Mouse (Mus musculus) thymus, adult 2 months (tissue): ENCODE data around the gene Mettl24. TPM values are rescaled to one million over a fixed set of nuclear protein-coding genes. Genes with fewer than 3 reads are reported as not detected.

ENCODE experiments used
- DNase-seq: peaks from one replicate; pipeline ENCODE4 v3.0.0; 2021
- H3K27ac ChIP-seq: fragments of 200-500 bp; 2 replicates; pipeline ENCODE4 v1.5.1; 2012; ENCODE audit warnings: low read length, control low read depth; ENCODE audit not compliant: control insufficient read depth, insufficient read depth
- H3K27me3 ChIP-seq: fragments of 200-500 bp; 2 replicates; pipeline ENCODE4 v1.6.1; 2012; ENCODE audit warnings: mild to moderate bottlenecking, low read length, moderate library complexity, mixed read lengths; ENCODE audit not compliant: control insufficient read depth, insufficient read depth
- H3K36me3 ChIP-seq: fragments of 200-500 bp; 2 replicates; pipeline ENCODE4 v1.6.1; 2012; ENCODE audit warnings: mild to moderate bottlenecking, low read length, moderate library complexity; ENCODE audit not compliant: control insufficient read depth, insufficient read depth
- H3K4me1 ChIP-seq: fragments of 200-500 bp; replicated peaks from 2 replicates; pipeline ENCODE4 v1.6.1; 2012; ENCODE audit warnings: low read length; ENCODE audit not compliant: control insufficient read depth, insufficient read depth
- H3K4me3 ChIP-seq: fragments of 200-500 bp; 2 replicates; pipeline ENCODE4 v1.5.1; 2012; ENCODE audit warnings: mild to moderate bottlenecking, low read length, control low read depth, moderate library complexity; ENCODE audit not compliant: control insufficient read depth, insufficient read depth
- CTCF ChIP-seq: fragments of 200-500 bp; IDR thresholded peaks from 2 replicates; pipeline ENCODE4 v1.5.1; 2012; ENCODE audit warnings: mild to moderate bottlenecking, control low read depth, low read length, moderate library complexity, borderline replicate concordance; ENCODE audit not compliant: control insufficient read depth, poor library complexity, insufficient read depth; ENCODE audit errors: extremely low read depth
- POLR2A ChIP-seq: fragments of 200-500 bp; IDR thresholded peaks from 2 replicates; pipeline ENCODE4 v1.6.1; 2012; ENCODE audit warnings: mild to moderate bottlenecking, low read length, control low read depth, moderate library complexity; ENCODE audit not compliant: control insufficient read depth, poor library complexity, insufficient read depth; ENCODE audit errors: extremely low read depth
- WGBS: fragments of 180-500 bp; shearing (Covaris S2); methylation state at CpG from one replicate; pipeline ENCODE4 v1.1.7; 2018; 5-methylcytosine and 5-hydroxymethylcytosine counted together
- polyA plus RNA-seq: library from polyadenylated mRNA; depleted of rRNA; stranded (reverse); fragments of >200 nt; gene quantifications from 2 replicates; pipeline ENCODE4 v1.2.3, GENCODE M21; 2012; rRNA removed

Gene Mettl24
- polyA plus RNA-seq, 1 experiment, result 0.36 TPM

DNA sequence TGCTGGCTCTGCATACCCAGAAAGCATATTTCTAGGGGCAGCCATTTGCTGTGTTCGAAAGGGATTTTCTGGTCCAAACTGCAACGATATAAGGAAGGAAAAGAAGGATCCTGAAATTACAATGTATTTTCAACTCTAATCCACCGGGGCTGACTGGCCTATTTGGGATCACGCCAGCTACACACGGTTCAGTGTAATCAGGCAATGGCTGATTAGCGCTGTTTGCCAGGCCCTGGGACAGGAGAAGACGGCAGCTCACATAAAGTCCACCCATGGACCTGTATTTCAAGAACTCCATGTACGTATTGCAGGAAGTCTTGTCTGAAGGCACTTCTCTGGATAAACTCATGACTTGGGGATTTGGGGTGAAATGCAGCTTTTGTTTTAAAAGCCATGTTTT is 174.5 kb downstream of the Mettl24 start:
- WGBS, result 95% methylated on average over 8 of the region's 8 CpGs
- no peaks in the 10 kb centered on the region for H3K36me3 ChIP-seq
- no peak for TF ChIP-seq CTCF
- TF ChIP-seq POLR2A, result no peak
- no peak for DNase-seq
- no peak overlapping the region for H3K27ac ChIP-seq
- no peak overlapping the region for H3K4me3 ChIP-seq
- no peaks in the 10 kb centered on the region for H3K4me1 ChIP-seq
- H3K27me3 ChIP-seq, result no peaks in the 10 kb centered on the region

Other genes with a start within 250 kb of the Mettl24 start
- gene Slc22a16, start 112.9 kb upstream of the Mettl24 start, polyA plus RNA-seq, result not detected in 2 replicates
- 2.0 and 3.7 TPM in 2 replicates for gene Ddo, start 53.3 kb upstream of the Mettl24 start, polyA plus RNA-seq
- gene Cdc40, start 200.0 kb downstream of the Mettl24 start, polyA plus RNA-seq, result 35.6 and 42.6 TPM in 2 replicates
- 0.62 and 0.93 TPM in 2 replicates for gene Wasf1, start 200.2 kb downstream of the Mettl24 start, polyA plus RNA-seq